Mouse (Mus musculus): ENCODE data around the gene Tnnt3.

The Tnnt3 gene

GRCm38 (mm10) chr7:142545967-142546366 is 47.3 kb downstream of the Tnnt3 start:
- no peak for DNase-seq

GRCm38 (mm10) chr7:142547874-142548273 is 49.2 kb downstream of the Tnnt3 start:
- no peak for DNase-seq

DNA sequence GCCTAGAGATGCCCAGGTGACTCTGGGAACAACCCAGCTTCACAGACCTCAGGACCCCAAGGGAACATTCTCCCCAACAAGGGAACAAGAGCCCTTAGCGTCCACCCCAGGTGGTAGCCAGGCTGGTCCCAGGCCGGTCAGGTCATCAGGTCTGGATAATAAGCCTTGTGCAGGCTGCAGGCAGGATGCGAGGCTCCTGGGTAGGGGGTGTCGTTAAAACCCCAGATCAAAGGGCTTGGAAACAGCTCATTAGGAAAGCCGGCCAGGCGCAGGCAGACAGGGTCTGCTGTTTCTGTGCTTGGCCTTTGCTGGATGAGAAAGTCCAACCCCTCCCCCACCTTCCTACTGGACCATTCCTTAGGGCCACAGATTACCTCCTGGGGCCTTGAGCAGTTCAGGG is 50.1 kb downstream of the Tnnt3 start:
- DNase-seq: no peak

- peak; percentile 91 for DNase-seq
These were observed 51.5 kb downstream of the Tnnt3 start for GRCm38 (mm10) chr7:142549941-142550763.

GRCm38 (mm10) chr7:142550935-142551373 is 52.3 kb downstream of the Tnnt3 start:
- DNase-seq: no peak

DNA sequence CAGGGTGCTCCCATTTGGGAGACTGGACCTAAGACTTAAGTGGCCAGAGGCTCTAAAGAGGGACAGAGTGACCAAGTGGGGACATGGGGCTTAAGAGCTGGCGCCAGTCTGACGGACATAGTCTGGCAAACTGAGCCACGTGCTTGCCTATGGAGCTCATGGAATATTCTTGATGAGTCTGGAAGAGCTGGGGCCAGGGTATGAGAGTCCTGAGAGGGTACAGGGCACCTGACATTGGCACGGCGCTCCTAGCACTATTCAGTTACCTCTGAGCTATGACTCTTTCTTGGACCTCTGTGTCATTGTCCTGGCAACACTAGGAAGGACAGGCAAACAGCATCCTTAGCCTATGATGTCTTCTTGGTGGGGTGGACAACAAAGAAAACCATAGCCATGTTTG is 53.1 kb downstream of the Tnnt3 start:
- DNase-seq: no peak

GRCm38 (mm10) chr7:142552591-142553416 is 54.2 kb downstream of the Tnnt3 start:
- no peak for DNase-seq

- no peak for DNase-seq
These were observed 55.0 kb downstream of the Tnnt3 start for GRCm38 (mm10) chr7:142553417-142554335.

DNA sequence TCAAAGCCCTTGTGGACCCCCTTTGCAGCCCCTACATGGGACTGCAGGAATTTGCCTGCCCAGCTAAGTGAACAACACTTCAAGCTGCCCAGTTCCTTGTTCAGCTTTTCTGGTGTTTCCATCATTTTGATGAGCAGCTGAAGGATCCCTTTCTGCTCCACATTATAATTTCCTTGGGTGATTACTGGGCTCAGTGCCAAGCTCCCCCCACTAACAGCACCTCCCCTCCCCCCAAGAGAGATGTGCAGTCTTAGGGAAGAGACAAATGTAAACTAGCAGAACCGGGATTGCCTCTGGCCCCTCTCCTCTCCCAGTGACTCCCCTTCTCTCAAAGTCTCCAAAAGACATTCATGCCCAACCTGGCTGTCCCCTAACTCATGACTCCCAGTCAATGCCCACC is 56.0 kb downstream of the Tnnt3 start:
- peak in 1 of 2 experiments; percentile 51 for DNase-seq

DNA sequence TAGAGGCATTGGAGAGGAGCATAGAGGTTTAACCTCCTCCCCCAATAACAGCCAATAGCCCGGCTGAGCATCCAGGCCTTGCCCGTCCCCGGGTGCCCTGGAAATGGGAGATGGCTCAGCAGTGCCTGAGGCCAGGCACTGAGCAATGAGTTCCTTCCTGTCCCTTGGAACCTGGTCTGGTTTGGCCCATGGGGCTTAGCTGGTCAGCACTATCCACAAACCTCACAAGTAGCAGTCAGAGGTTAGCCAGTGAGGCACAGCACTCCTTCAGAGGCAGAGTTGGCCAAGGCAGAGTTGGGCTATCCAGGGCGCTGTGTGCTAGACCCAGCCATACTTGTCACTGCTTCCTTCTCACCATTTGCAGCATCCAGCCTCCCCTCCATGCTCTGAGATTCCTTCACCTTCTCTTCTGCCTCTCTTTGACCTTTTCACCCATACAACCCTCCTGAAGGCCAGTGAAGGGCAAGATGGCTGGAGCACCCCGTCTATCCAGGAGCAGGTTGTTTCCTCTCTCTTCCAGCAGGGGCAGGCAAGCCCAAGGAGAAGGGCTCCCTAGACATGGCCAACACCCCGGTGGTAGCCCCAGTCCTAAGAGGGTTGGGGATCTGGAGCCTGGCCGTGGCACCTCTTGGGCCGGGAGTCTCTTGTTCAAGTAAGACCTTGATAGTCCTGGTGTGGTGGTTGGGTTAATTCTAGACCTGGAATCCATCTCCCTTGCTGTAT is 56.9 kb downstream of the Tnnt3 start:
- no peak for DNase-seq

- no peak for DNase-seq
These were observed 57.4 kb downstream of the Tnnt3 start for GRCm38 (mm10) chr7:142556089-142556476.

GRCm38 (mm10) chr7:142557696-142558095 is 59.1 kb downstream of the Tnnt3 start:
- DNase-seq: no peak

GRCm38 (mm10) chr7:142558511-142559146 is 60.0 kb downstream of the Tnnt3 start:
- DNase-seq: no peak

DNA sequence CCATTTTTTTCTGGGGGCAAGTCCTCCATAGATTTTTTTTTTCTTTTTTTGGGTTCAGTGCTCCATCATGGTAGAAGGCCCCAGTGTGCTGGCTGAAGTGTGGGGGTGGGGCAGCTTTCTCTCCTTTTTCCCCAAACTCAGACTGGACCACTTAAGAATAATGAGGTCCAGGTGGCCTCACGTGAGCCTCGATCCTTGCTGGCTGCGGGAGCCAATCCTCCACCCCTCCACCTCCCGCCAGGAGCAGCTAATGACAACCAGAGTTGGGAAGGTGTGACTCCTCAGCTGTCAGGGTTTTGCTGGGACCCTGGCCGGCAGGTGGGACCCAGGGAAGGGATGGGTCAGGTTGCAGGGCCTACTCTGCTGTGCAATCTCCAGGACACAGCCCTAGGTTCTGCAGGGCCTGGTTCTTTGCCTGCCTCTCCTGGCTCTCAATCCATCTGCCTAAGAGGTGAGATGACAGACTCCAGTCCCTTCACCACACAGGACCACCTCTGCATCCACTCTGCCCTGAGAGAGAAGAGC is 61.1 kb downstream of the Tnnt3 start:
- no peak for DNase-seq

GRCm38 (mm10) chr7:142560942-142561855 is 62.6 kb downstream of the Tnnt3 start:
- DNase-seq: peak in 1 of 2 experiments; percentile 45

- DNase-seq: peak; percentile 84 to 87
These were observed 63.3 kb downstream of the Tnnt3 start for GRCm38 (mm10) chr7:142561856-142562404.

- peak; percentile 69 to 75 for DNase-seq
These were observed 64.5 kb downstream of the Tnnt3 start for GRCm38 (mm10) chr7:142563168-142563567.

DNA sequence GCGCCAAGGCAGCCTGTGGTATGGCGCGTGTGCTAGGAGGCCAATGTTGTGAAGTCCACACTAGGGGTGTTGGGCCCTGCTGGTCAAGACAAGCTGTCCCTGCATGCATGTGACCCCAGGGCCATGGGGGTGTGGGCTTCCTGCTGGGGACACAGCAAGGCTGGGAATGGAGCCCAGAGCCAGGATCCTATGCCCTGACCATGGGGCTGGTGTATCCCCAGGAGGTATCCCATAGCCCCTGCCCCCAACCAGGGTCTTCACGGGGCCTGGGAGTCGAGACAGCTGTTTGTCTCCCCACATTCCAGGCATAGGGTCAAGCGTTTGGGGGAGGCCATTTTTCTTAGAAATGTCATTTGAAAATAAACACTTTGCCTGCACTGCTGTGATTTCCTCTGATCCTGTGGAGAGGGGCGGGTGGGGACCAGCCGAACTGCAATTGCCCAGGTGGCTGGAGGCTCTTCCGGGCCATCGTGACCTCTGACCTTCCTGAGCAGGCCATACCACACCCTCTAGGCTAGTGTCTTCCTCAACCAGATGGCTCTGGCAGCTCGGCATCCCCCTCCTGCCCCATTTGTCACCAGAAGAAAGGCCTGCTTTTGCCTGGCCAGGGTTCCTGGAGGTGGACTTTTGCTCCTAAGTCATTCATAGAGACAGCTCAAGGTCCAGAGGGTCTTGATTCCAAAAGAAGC is 66.5 kb downstream of the Tnnt3 start:
- DNase-seq: peak in 1 of 2 experiments; percentile 27
